Mouse (Mus musculus) cortical plate, adult 2 months (tissue): ENCODE measurements around the gene Mpo. TPM values are rescaled to one million over a fixed set of nuclear protein-coding genes. Genes with fewer than 3 reads are reported as not detected.

ENCODE experiments used
- H3K27ac ChIP-seq: fragments of 200-500 bp; 2 replicates; pipeline ENCODE4 v1.5.1; 2012; ENCODE audit warnings: low read length, control low read depth, inconsistent platforms; ENCODE audit not compliant: insufficient read depth
- H3K4me1 ChIP-seq: fragments of 200-500 bp; 2 replicates; pipeline ENCODE4 v1.6.1; 2011; ENCODE audit warnings: low read length; ENCODE audit not compliant: control insufficient read depth, insufficient read depth
- H3K4me3 ChIP-seq: fragments of 200-500 bp; 2 replicates; pipeline ENCODE4 v1.5.1; 2011; ENCODE audit warnings: mild to moderate bottlenecking, low read length, control low read depth; ENCODE audit not compliant: insufficient read depth
- CTCF ChIP-seq: fragments of 200-500 bp; IDR thresholded peaks from 2 replicates; pipeline ENCODE4 v1.5.1; 2011; ENCODE audit warnings: mild to moderate bottlenecking, control low read depth, low read length; ENCODE audit not compliant: insufficient read depth; ENCODE audit errors: extremely low read depth
- POLR2A ChIP-seq: fragments of 200-500 bp; IDR thresholded peaks from 2 replicates; pipeline ENCODE4 v1.6.1; 2011; ENCODE audit warnings: mild to moderate bottlenecking, low read length, control low read depth; ENCODE audit not compliant: insufficient read depth; ENCODE audit errors: extremely low read depth
- polyA plus RNA-seq: library from polyadenylated mRNA; depleted of rRNA; stranded (reverse); fragments of >200 nt; gene quantifications from 2 replicates; pipeline ENCODE4 v1.2.3, GENCODE M21; 2012

Gene Mpo
- polyA plus RNA-seq, 1 experiment, result 0.06 TPM

GRCm38 (mm10) chr11:87758161-87758911, 35.0 kb upstream of the Mpo start:
- Histone ChIP-seq H3K27ac (no peak overlapping the region), H3K4me1 (no peaks in the 10 kb centered on the region), H3K4me3 (no peak overlapping the region)
- no peak for TF ChIP-seq POLR2A
- no peak for TF ChIP-seq CTCF

GRCm38 (mm10) chr11:87758957-87759608, 34.3 kb upstream of the Mpo start:
- H3K4me3 ChIP-seq, result peak overlapping the region; percentile 61; the same call in 1 of the 2 replicates
- H3K27ac ChIP-seq, result no peak overlapping the region
- no peaks in the 10 kb centered on the region for H3K4me1 ChIP-seq
- no peak for TF ChIP-seq POLR2A
- TF ChIP-seq CTCF, result no peak

GRCm38 (mm10) chr11:87759609-87760005, 33.8 kb upstream of the Mpo start:
- no peaks in the 10 kb centered on the region for H3K4me1 ChIP-seq
- peak overlapping the region; percentile 61; the same call in 1 of the 2 replicates for H3K4me3 ChIP-seq
- no peak overlapping the region for H3K27ac ChIP-seq
- TF ChIP-seq POLR2A, result 0 out of 2 replicates have a peak, but pooled peaks have one; percentile 7
- TF ChIP-seq CTCF, result peak; percentile 41

GRCm38 (mm10) chr11:87760301-87761081, 32.9 kb upstream of the Mpo start, which contains the start of gene Tspoap1:
TSS of gene Tspoap1 (plus strand) at chr11:87760541.
- Histone ChIP-seq H3K4me3 (peak within 1 kb of the TSS; percentile 61), H3K4me1 (peaks cover 2% of the 10 kb centered on the region; the same call in 1 of the 2 replicates), H3K27ac (peak within 1 kb of the TSS; percentile 72)
- TF ChIP-seq POLR2A (peak; percentile 95), CTCF (no peak)

GRCm38 (mm10) chr11:87761181-87761721, 32.1 kb upstream of the Mpo start:
- H3K27ac ChIP-seq, result peak overlapping the region; percentile 72
- peaks cover 2% of the 10 kb centered on the region; the same call in 1 of the 2 replicates for H3K4me1 ChIP-seq
- peak overlapping the region; percentile 61 for H3K4me3 ChIP-seq
- TF ChIP-seq CTCF (no peak), POLR2A (no peak)

- no peak for TF ChIP-seq CTCF
- peak; percentile 30; the same call in 1 of the 2 replicates for TF ChIP-seq POLR2A
- Histone ChIP-seq H3K4me3 (peak overlapping the region; percentile 61), H3K27ac (peak overlapping the region; percentile 72), H3K4me1 (peaks cover 2% of the 10 kb centered on the region; the same call in 1 of the 2 replicates)
Observed at GRCm38 (mm10) chr11:87761806-87762701, 31.3 kb upstream of the Mpo start.

- peak overlapping the region; percentile 61 for H3K4me3 ChIP-seq
- peak overlapping the region; percentile 59 for H3K27ac ChIP-seq
- H3K4me1 ChIP-seq, result peaks cover 2% of the 10 kb centered on the region; the same call in 1 of the 2 replicates
- 0 out of 2 replicates have a peak, but pooled peaks have one; percentile 3 for TF ChIP-seq POLR2A
- TF ChIP-seq CTCF, result no peak
Observed at GRCm38 (mm10) chr11:87762702-87763385, 30.5 kb upstream of the Mpo start.

- H3K27ac ChIP-seq, result peak overlapping the region; percentile 59; the same call in 1 of the 2 replicates
- peak; percentile 69; the same call in 1 of the 2 replicates for TF ChIP-seq POLR2A
- no peak for TF ChIP-seq CTCF
- H3K4me1 ChIP-seq, result peaks cover 2% of the 10 kb centered on the region; the same call in 1 of the 2 replicates
- peak overlapping the region; percentile 61 for H3K4me3 ChIP-seq
Observed at GRCm38 (mm10) chr11:87763511-87763987, 29.8 kb upstream of the Mpo start.
